Mouse (Mus musculus): Measurements from ENCODE around the gene March8.

- no peak for TF ChIP-seq POLR2A (IDR thresholded peaks at IDR 0.05; ENCODE audit: borderline replicate concordance, extremely low read depth, low read depth, low read length)
- no peak for TF ChIP-seq CTCF (IDR thresholded peaks at IDR 0.05; ENCODE audit: insufficient read depth, low read length)
Measured at GRCm38 (mm10) chr6:116340521-116340920, 2.7 kb downstream of the March8 start.

Data from lung, adult 2 months (tissue).